Mouse (Mus musculus): Measurements from ENCODE around the gene Wdr95.
A peak's percentile ranks its signal among the peaks of the same experiment; 100 is the strongest.

Wdr95 gene

DNA sequence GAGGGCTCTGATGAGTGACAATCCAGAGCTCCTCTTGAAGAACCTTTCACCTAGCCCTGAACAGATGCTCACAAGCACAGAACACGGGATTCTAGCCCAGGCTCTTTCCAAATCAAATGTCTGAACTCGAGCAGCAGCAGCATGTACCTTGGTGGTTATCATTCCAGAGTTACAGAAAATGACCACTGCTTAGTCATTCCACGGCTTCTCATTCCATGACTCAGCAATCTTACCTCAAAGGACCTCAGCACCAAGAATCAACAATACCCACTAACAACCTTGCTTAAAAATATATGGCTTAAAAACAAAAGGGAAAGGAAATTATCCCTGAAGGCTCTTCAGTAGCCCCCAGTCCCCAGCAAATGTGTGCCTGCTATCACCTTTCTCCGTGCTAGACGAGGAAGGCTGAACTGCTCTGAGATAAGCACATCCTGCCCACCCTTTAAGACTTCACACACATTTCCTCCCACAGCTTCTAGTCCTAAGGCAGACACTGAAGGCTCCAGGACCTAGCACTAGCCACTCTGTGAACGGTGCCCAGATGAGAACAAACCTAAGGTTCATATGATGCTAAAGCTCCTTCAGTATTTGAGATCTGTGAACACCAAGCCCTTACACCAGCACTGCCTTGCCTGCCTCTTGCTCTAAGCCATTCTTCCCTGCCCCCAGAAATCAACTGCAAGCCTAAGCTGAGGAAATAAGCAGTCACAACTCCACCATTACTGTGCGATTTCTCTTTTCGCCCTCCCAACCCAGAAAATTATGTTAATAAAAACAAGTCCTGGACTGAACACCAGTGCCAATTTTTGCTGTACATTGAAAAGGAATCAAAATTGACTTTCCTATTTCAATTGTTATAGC lies 95.6 kb downstream of the Wdr95 start:
- DNase-seq (ENCODE audit: low spot score): peak; percentile 32

DNA sequence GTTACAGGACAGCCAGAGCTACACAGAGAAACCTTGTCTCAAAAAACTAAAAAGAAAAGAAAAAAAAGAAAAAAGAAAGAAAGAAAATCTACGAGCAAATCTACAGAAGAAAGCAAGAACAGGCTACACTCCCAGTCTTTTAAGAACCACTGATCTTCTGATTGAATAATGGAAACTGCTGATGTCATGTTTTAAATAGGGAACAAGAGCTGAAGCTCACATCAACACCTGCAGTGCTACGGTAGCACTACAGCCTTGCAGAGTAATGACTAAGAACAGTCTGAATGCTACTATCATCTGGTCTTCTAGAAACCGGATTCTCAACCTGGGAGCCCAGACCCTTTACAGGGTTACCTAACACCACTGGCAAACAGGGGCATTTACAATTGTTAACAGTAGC lies 97.1 kb downstream of the Wdr95 start:
- DNase-seq (ENCODE audit: low spot score): no peak

DNA sequence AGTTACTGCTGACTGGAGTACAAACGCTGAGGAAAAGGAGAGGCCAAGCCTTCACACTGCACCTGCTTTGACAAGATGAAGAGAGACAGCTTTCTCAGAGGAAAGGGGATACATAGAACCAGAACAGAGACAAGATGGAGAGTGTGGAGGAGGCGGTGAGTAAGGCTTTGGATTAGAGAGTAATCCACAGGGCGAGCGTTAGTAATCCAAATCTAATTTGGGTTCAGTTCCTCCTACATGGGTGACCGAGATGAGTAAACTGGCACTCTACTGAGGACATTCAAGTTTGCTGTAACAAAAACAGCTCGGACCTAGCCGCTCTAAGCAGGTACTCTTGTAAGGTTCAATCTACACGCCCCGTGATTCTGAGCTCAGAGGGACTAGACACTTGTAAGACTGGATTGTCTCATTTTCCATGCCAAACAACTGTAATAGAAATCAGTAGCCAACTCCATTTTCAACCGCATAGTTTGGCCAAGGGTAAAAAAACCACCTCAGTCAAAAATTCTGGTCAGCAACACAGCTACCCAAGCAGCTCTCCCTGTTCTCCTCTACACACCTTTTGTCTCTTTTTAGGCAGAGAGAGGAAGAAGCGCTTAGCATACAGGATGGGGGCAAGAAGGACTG lies 106.0 kb downstream of the Wdr95 start:
- no peak for DNase-seq (ENCODE audit: low spot score)

DNA sequence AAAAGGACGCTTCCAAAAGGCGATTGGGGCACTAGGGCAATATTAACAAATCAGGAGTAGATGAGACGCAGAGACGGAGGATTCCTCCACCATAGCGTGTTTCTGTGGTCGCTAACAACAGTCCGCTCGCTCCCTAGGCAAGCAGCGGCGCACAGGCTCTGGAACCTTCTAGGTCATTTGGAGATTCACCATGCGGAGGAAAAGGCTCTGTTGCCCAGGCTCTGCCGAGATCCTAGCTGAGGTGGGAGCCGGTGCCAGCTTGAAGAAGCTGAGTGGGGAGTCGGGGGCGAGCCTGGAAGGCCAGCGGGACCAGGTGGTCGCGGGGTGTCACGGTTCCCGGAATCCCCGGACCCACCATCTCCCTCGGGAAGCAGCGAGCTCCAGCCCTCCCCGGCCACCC lies 107.1 kb downstream of the Wdr95 start:
- peak; percentile 38 for DNase-seq (ENCODE audit: low spot score)

DNA sequence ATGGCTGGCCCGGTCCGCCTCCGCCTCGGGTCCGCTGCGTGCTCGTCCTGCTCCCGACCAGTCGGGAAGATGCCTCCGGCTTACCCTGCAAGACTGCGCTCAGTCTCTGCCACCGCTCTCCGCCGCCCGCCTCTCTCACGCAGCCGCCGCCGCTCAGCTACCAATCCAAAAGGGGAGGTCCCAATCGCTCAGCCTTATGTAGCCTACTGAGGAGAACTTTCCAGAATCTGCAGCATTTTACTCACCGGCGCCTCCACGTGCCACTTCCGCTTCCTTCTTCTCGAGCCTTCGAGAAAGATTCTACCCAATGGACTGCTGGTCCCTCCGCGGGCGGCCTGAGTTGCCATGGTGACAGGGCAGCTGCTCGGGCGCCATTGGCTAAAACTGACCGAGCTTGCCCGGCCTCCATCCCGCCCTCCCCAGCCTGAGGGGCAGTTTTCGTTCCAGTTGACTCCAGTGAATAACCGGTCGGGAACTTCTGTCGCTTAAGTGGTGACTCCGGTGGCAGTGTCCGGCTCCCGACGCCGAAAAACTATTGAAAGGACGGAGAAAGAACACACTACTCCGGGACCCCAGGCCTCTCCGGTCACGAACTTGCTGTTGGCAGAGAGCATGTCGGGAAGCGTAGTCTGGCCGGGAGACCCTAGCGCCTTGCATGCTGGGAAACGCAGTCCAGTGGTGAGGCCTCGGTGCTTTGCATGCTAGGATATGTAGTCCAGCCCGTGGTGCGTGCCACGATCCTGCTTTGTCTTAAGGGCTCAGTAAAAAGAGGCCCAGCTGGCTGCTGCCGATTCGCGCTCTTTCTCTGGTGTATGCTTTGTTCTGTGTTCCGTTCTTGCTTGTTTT lies 107.8 kb downstream of the Wdr95 start, which contains the start of gene Hsph1:
TSS of gene Hsph1 (minus strand) at position 302 of the 846 bp plus-strand sequence.
- DNase-seq (ENCODE audit: low spot score): peak; percentile 98

DNA sequence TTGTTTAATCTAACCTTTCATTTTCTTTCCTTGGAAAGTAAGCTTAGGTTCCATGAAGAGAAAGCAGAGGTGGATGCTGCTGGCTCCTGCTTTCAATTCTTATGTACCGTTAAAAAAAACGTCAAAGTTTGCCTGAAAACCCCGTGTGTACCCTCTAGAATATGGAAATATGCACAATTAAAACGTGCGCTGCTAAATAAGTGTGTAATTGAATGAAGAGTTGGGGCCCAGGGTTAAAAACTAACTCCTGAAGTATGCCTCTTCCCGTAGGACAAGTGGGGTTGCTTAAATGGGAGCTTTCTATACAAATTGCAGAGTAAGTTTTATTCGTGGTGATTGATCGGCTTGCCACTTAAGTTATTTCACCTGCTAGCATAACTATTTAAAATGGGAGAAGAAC lies 108.8 kb downstream of the Wdr95 start:
- no peak for DNase-seq (ENCODE audit: low spot score)

DNA sequence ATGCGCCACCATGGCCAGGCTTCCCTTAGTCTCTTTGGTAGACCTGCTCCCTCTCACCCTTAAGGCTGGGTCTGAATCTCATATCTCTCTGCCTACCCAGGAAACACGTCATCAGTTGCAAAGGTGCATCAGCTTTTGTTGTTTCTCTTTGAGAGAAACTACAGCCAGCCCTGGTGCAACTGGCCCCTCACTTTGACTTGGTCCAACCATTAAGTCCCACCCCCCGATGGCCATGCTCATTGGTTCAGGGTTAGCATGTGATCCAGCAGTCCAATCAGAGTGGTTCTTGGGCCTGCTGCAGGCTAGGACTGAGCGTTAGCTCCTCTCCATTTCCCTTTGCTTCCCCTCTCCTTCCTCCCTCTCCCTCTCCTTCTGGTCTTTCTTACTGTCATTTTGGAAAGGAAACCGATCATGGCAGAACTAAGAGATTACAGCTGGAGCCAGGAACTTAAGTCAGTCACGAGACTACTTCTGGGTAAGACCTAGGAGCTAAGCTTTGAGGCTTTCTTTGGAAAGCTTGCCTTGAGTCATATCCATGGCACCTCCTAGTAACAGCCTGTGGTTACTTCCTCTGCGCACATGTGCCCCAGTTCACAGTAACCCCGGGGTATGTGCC lies 112.9 kb downstream of the Wdr95 start:
- DNase-seq (ENCODE audit: low spot score): no peak

DNA sequence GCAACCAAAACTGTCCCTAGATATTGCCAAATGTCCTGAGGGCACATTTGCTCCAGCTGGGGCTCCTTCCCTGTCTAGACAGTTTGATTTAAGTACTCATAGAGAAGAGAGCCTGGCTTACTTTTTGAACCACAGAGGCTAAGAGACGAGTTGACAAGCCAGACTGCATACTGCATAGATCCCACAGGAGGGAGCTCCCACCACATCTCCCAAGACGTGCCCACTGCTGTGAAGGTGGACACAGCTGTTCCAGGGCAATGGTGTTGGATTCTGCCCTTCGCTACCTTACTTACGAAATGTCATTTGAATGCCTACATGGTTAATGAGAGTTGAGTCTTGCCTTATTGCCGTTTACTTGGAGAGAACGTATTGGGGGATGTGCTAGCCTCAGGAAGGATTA lies 113.9 kb downstream of the Wdr95 start:
- DNase-seq (ENCODE audit: low spot score): no peak

DNA sequence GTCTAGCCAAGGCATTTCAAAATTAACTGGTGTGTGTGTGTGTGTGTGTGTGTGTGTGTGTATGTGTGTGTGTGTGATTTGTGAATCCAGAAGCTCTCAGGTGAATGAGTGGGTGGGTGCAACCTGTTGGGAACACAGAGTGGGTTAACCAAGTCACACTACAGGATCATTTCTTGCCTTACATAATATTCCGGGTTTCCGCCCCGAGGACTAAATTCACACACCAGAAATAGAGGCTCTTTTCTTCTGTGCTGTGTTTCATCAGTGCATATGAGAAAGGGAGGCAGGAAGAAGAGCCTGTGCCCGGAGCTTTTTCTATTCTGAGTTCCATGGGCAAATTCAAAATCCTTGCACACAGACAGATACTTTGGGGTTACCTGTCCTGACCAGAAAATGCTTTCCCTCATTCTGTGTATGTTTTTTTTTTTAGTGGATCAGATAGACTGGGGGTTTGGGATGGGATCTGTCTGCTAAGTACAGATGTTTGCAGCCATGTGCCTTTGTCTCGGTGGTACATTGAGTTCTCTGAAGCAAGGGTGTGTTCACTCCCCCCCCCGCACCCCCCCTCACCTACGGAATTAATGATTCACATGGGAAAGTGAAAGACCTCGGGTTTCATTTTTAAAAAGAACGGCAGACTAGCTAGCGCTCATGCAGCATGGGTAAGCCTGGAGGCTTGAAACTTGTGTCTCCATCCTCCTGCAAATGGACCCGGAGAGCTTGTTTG lies 114.5 kb downstream of the Wdr95 start:
- no peak for DNase-seq (ENCODE audit: low spot score)

DNA sequence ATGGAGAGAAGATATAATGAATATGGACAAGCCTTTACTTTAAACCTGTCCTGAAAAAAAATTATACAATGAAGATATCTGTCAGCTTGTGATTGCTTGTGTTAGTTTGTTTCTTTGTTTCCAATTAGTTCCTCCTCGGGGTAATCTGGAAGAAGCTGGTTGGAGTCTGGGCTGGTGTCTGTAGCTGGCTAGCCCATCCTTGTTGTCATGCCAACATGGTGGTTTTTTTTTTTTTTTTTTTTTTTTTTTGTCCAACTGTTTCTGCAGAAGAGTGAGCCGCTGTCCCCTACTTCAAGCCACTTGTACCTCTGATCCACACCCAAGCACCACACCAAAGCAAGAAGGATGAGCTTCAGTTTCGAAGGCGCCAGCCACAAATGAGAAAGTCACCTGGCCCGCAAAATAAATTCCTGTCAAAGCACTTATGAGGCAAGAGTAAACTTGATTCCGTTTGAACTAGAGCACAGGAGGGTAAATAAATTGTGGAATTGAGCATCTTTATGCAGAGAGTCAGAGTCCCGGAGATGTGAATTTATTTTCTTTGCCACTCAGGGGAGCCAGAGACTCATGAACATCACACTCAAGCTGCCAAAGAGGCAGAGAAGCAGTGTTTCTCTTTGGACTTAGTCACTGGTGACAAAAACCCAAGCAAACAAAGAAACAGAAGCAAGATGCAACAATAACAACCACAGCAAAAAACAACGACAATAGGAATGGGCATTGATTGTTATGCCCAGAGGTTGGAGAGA lies 119.1 kb downstream of the Wdr95 start:
- no peak for DNase-seq (ENCODE audit: low spot score)

DNA sequence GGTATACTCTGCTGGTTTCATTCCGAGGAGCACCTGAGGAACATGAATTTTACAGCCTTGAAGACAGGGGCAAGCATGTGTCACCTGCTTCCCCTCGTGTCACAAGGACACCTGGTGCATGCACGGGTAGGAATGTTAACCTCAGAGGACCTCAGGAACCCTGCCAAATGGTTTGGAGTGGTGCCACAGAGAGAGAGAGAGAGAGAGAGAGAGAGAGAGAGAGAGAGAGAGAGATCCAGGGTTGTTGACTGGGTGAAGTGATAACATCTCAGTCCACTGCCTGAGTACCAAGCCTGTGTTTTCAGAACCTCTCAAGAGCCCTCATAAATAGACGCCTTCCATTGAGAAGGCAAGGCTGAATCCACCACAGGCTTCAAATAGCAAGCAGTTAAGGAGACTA lies 119.7 kb downstream of the Wdr95 start:
- no peak for DNase-seq (ENCODE audit: low spot score)

DNA sequence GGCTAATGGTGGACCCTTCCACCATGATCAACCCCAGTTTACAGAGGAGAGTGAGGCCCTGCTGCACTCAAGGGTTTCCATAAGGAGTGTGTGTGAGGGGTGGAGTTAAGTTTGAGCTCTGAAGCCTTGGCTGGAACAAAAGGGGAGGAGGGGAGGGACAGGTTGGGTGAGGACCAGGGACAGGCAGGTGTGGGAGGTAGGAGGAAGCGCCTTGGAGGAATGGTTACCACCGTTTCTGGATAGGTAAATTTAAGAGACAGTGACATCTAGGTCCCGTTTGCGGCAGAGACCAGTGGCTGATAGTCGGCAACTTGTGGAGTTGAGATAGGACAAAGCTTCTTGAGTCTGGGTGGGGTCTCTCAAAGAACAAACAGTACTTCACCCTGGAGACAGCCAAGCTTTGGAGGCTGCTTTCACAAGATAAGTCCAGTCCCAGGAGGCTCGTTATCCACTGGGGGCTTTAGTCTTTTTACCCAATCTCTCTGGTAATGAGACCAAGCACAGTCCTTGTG lies 120.5 kb downstream of the Wdr95 start:
- DNase-seq (ENCODE audit: low spot score): no peak

DNA sequence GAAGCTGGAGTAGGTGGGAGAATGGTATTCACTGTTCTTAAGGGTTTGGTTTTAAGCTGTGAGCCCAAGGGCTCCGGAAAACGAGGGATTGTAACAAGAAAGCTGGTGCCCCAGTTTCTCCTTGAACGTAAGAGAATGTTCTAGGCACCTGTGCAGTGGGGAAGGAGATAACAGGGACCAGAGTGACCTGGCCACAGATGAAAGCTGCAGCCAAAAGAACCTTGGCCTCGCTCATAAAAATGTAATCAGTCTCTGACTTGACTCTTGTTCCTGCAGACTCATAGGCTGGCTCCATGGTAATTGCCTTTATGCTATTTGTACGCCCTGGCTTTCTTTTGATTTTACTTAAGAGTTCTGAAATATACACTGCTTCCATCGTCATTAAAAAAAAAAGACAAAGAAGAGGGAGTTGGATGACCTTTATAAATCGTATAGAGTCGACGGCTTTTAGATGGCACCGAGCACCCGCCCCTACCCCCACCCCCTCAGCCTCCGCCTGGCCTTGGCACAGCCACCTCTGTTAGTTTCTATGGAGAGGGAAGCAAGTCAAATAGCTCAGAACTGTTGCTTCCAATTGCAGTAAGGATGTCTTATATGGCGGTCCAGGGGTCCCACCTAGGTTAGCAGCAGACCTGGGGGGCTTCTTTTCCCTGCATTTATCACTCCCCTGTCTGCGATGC lies 121.2 kb downstream of the Wdr95 start:
- no peak for DNase-seq (ENCODE audit: low spot score)

DNA sequence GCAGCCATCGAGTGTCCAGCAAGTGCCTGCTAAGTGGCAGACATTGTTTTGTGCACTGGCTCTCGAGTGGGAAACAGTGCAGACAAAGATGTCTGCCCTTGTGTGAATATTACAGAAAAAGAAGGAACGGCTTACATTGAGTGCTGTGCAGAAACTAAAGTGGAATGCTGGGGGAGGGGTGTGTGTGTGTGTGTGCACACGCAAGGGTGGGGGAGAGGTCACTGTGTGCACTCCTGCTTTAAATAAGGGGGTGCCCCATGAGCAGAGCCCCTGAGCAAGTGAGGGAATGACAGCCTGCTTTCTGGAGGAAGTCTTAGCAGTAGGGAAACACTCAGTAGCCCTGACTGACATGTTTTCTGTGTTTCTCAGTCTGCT lies 121.7 kb downstream of the Wdr95 start:
- DNase-seq (ENCODE audit: low spot score): no peak

DNA sequence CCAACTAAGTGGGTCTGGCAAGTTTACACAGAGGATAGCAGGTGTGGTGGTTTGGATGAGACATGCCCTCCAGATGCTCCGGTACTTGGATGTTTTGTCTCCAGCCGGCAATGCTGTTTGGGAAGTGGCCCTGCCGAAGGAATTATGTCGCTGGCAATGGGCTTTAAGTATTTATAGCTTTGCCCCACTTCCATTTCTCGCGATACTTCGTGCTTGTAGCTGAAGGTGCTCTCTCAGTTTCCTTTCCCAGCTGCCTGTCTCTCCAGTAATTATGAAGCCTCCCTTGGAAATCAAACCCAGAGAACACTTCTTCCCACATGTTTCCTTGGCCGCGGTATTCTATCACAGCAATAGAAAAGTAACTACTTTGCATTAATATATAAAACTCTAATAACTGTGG lies 127.2 kb downstream of the Wdr95 start:
- no peak for DNase-seq (ENCODE audit: low spot score)

DNA sequence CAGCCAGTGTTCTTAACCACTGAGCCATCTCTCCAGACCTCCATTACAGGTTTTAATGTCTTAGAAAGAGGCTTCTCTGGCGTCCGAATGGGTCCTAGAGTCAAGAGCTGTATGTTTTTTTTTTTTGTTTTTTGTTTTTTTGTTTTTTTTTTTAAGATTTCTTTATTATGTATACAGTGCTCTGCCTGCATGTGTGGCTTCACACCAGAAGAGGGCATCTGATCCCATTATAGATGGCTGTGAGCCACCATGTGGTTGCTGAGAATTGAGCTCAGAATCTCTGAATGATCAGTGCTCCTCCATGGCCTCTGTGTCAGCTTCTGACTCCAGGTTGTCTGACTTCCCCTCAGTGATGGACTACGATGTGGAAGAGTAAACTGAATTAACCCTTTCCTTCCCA lies 129.5 kb downstream of the Wdr95 start:
- DNase-seq (ENCODE audit: low spot score): no peak

DNA sequence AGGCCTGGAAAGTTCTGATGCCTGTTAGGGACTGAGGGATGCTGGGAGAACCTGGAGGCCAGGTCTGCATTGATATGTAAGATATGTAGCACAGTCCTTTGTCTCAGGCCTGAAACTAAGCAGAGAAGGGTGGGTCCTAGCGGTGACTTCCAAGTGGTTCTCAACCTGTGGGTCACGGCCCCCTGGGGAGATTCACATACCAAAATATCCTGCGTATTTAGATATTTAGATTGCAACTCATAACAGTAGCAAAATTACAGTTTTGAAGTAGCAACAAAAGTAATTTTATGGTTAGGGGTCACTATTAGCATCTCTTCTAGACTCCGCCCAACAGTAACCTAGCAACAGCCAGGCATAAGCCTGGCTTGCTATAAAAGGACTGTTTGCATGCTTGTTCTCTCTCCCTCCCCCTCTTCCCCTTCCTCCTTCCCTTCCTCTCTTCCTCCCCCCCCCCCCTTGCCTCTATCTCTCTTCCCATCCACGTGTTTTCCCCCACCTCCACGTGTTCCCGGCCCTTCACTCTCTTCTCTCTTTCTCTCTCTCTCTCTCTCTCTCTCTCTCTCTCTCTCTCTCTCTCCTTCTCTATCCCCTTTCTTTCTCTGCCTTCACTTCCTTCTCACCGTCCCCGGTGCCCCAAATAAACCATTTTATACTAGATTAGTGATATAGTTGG lies 130.4 kb downstream of the Wdr95 start:
- DNase-seq (ENCODE audit: low spot score): no peak

DNA sequence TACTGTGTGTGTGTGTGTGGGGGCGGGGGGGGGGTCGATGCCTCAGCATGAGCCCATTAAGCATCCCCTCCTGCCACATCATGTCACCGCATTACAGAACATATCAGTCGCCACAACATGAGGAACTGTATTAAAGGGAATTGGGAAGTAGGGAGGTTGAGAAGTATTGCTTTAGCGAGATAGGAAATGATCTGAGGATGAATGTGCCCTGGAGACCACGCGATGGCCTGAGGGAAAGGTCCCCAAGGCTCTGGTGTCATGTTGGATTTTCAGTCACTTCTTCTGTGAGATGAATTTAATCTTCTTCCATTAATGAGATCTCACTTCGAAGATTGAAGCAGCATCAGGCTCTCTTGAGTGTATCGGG lies 130.9 kb downstream of the Wdr95 start:
- no peak for DNase-seq (ENCODE audit: low spot score)

DNA sequence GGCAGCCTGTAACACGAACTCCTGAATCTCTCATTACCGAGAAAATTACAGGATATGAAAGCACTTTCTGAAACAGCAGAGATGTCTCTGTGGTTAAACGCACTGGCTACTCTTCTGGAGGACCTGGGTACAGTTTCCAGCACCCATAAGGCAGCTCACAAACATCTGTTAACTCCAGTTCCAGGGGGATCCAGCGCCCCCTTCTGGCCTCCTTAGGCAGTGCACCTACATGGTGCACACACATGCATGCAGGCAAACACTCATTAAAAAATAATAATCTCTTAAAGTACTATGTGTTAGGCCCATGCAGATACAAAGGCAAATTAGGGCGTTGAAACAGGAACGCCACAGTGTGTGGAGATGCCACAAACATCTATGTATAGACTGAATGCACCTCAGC lies 132.9 kb downstream of the Wdr95 start:
- no peak for DNase-seq (ENCODE audit: low spot score)
